ENCODE assay signal across 7 mouse cellular contexts in the genomic region with DNA sequence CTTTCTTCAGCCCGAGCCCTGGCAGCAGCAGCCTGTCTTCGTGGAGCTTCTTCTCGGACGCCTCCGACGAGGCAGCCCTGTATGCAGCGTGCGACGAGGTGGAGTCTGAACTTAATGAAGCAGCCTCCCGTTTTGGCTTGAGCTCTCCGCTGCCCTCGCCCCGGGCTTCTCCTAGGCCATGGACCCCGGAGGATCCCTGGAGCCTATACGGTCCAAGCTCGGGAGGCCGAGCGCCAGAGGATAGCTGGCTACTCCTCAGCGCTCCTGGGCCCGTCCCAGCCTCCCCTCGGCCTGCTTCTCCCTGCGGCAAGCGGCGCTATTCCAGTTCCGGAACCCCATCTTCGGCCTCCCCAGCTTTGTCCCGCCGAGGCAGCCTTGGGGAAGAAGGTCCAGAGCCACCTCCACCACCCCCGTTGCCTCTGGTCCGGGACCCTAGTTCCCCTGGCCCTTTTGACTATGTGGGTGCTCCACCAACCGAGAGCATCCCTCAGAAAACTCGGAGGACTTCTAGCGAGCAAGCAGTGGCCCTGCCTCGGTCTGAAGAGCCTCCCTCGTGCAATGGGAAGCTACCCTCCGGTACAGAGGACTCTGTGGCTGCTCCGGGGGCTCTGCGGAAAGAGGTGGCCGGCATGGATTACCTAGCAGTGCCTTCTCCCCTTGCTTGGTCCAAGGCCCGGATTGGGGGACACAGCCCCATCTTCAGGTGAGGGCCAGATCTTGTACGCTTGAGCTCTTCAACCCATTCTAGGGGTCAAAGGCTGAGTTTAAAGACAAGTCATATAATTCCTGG. TPM values are rescaled to one million over a fixed set of nuclear protein-coding genes. Genes with fewer than 3 reads are reported as not detected.
DNase-seq lines count a peak whose midpoint lies in the region; ATAC-seq and TF ChIP-seq lines count a peak whose summit lies in the region.

No protein-coding gene starts in this region.

- TF ChIP-seq CTCF in lung, postnatal 0 days (IDR thresholded peaks at IDR 0.05), result no peak
- TF ChIP-seq CTCF in thymus, adult 2 months (IDR thresholded peaks at IDR 0.05; ENCODE audit: borderline replicate concordance, control insufficient read depth, extremely low read depth, insufficient read depth, low read length, poor library complexity), result no peak

- WGBS in lung, postnatal 0 days, result 30% methylated on average over 41 of the region's 41 CpGs
- WGBS in forebrain, embryonic 11.5 days, result 7% methylated on average over 41 of the region's 41 CpGs
- WGBS in hindbrain, embryonic 10.5 days, result 7% methylated on average over 41 of the region's 41 CpGs
- 7% methylated on average over 41 of the region's 41 CpGs for WGBS in midbrain, embryonic 10.5 days
- 61% methylated on average over 41 of the region's 41 CpGs for WGBS in thymus, adult 2 months

- H3K9ac ChIP-seq in lung, postnatal 0 days (replicated peaks; ENCODE audit: low read depth), result no peak overlapping the region
- H3K9ac ChIP-seq in forebrain, embryonic 11.5 days (ENCODE audit: low read length), result peak overlapping the region; percentile 44

- no peak overlapping the region; the same call in 1 of the 2 replicates for H3K27ac ChIP-seq in lung, postnatal 0 days (ENCODE audit: low read length)
- no peak overlapping the region for H3K27ac ChIP-seq in forebrain, embryonic 11.5 days (ENCODE audit: low read depth, low read length)
- H3K27ac ChIP-seq in hindbrain, embryonic 10.5 days, result peak overlapping the region; percentile 96
- H3K27ac ChIP-seq in midbrain, embryonic 10.5 days (replicated peaks), result peak overlapping the region; percentile 95
- H3K27ac ChIP-seq in thymus, adult 2 months (ENCODE audit: control insufficient read depth, insufficient read depth, low read length), result no peak overlapping the region

- ATAC-seq in lung, postnatal 0 days, result no peak
- no peak for ATAC-seq in forebrain, embryonic 11.5 days (replicated peaks; ENCODE audit: low FRiP score)

- H3K4me2 ChIP-seq in lung, postnatal 0 days (replicated peaks; ENCODE audit: low read depth, low read length), result peak overlapping the region; percentile 91
- H3K4me2 ChIP-seq in forebrain, embryonic 11.5 days (ENCODE audit: low read depth, low read length, severe bottlenecking), result peak overlapping the region; percentile 61

- H3K36me3 ChIP-seq in lung, postnatal 0 days (ENCODE audit: insufficient read depth, low read length), result no peaks in the 10 kb centered on the region
- H3K36me3 ChIP-seq in forebrain, embryonic 11.5 days (ENCODE audit: control insufficient read depth, insufficient read depth, low read length), result no peaks in the 10 kb centered on the region
- H3K36me3 ChIP-seq in hindbrain, embryonic 10.5 days, result peaks cover 21% of the 10 kb centered on the region
- peaks cover 13% of the 10 kb centered on the region; the same call in 1 of the 2 replicates for H3K36me3 ChIP-seq in midbrain, embryonic 10.5 days
- no peaks in the 10 kb centered on the region for H3K36me3 ChIP-seq in thymus, adult 2 months (ENCODE audit: control insufficient read depth, insufficient read depth, low read length)

- H3K9me3 ChIP-seq in lung, postnatal 0 days (ENCODE audit: low read length), result no peaks in the 10 kb centered on the region
- H3K9me3 ChIP-seq in forebrain, embryonic 11.5 days (ENCODE audit: control insufficient read depth, low read length), result no peaks in the 10 kb centered on the region
- H3K9me3 ChIP-seq in hindbrain, embryonic 10.5 days, result no peaks in the 10 kb centered on the region
- H3K9me3 ChIP-seq in midbrain, embryonic 10.5 days (replicated peaks), result no peaks in the 10 kb centered on the region

- no peaks in the 10 kb centered on the region for H3K27me3 ChIP-seq in lung, postnatal 0 days (replicated peaks; ENCODE audit: insufficient read depth, low read length)
- H3K27me3 ChIP-seq in forebrain, embryonic 11.5 days (ENCODE audit: control insufficient read depth, insufficient read depth, low read length), result 0 out of 2 replicates have a peak, but pooled peaks cover 6% of the 10 kb centered on the region
- peaks cover 38% of the 10 kb centered on the region for H3K27me3 ChIP-seq in hindbrain, embryonic 10.5 days (ENCODE audit: insufficient read depth, poor library complexity, severe bottlenecking)
- peaks cover 48% of the 10 kb centered on the region for H3K27me3 ChIP-seq in midbrain, embryonic 10.5 days (ENCODE audit: low read depth, poor library complexity, severe bottlenecking)
- peaks cover 27% of the 10 kb centered on the region for H3K27me3 ChIP-seq in thymus, adult 2 months (ENCODE audit: control insufficient read depth, insufficient read depth, low read length)

- no peak for DNase-seq in lung, postnatal 0 days (ENCODE audit: low spot score)
- no peak for DNase-seq in lung, postnatal 25 days (ENCODE audit: low spot score)
- DNase-seq in forebrain, embryonic 11.5 days (ENCODE audit: low spot score), result peak; percentile 70
- peak; percentile 57 for DNase-seq in hindbrain, embryonic 10.5 days (ENCODE audit: low spot score)
- peak; percentile 66 for DNase-seq in midbrain, embryonic 10.5 days (ENCODE audit: low spot score)
- no peak for DNase-seq in left cerebral cortex, adult 11 months (ENCODE audit: low spot score)
- no peak for DNase-seq in thymus, adult 2 months

- TF ChIP-seq EP300 in lung, postnatal 0 days (IDR thresholded peaks at IDR 0.05), result no peak

- H3K4me1 ChIP-seq in lung, postnatal 0 days (ENCODE audit: insufficient read depth, low read depth, low read length), result peaks cover 3% of the 10 kb centered on the region; the same call in 1 of the 2 replicates
- peaks cover 15% of the 10 kb centered on the region; the same call in 1 of the 2 replicates for H3K4me1 ChIP-seq in forebrain, embryonic 11.5 days (replicated peaks; ENCODE audit: control insufficient read depth, insufficient read depth, low read length)
- peaks cover 69% of the 10 kb centered on the region for H3K4me1 ChIP-seq in hindbrain, embryonic 10.5 days (replicated peaks)
- peaks cover 63% of the 10 kb centered on the region for H3K4me1 ChIP-seq in midbrain, embryonic 10.5 days
- no peaks in the 10 kb centered on the region for H3K4me1 ChIP-seq in thymus, adult 2 months (replicated peaks; ENCODE audit: control insufficient read depth, insufficient read depth, low read length)

- no peak for TF ChIP-seq POLR2A in thymus, adult 2 months (IDR thresholded peaks at IDR 0.05; ENCODE audit: control insufficient read depth, extremely low read depth, insufficient read depth, low read length, poor library complexity)

- peak overlapping the region; percentile 57; the same call in 1 of the 2 replicates for H3K4me3 ChIP-seq in lung, postnatal 0 days (ENCODE audit: low read depth, low read length)
- peak overlapping the region; percentile 42 for H3K4me3 ChIP-seq in forebrain, embryonic 11.5 days (ENCODE audit: low read depth, low read length)
- peak overlapping the region; percentile 70 for H3K4me3 ChIP-seq in hindbrain, embryonic 10.5 days
- H3K4me3 ChIP-seq in midbrain, embryonic 10.5 days, result peak overlapping the region; percentile 75
- H3K4me3 ChIP-seq in thymus, adult 2 months (ENCODE audit: control insufficient read depth, insufficient read depth, low read length), result no peak overlapping the region

RNA-seq across cellular contexts. Expression of a gene that starts 3.8 kb away (rescaled TPM):
- polyA plus RNA-seq in lung, postnatal 0 days (2015; fragmentation: Nextera tagmentation; extraction: Ambion mirVana), result 17.1 and 18.1 TPM in 2 replicates
- polyA plus RNA-seq in forebrain, embryonic 11.5 days (2014; fragmentation: Nextera tagmentation; extraction: Ambion mirVana), result 30.8 and 32.7 TPM in 2 replicates
- 34.0 and 34.6 TPM in 2 replicates for polyA plus RNA-seq in hindbrain, embryonic 10.5 days (2016; fragmentation: Nextera tagmentation; extraction: Ambion mirVana)
- polyA plus RNA-seq in midbrain, embryonic 10.5 days (2016; fragmentation: Nextera tagmentation; extraction: Ambion mirVana), result 22.0 and 24.6 TPM in 2 replicates
- polyA plus RNA-seq in thymus, adult 2 months (2012; rRNA removed), result 2.3 and 2.7 TPM in 2 replicates

RNA-seq across cellular contexts. Expression of a gene that starts 27.1 kb away (rescaled TPM):
- 4.2 and 4.7 TPM in 2 replicates for polyA plus RNA-seq in lung, postnatal 0 days (2015; fragmentation: Nextera tagmentation; extraction: Ambion mirVana)
- 20.2 and 20.3 TPM in 2 replicates for polyA plus RNA-seq in forebrain, embryonic 11.5 days (2014; fragmentation: Nextera tagmentation; extraction: Ambion mirVana)
- 24.1 and 24.4 TPM in 2 replicates for polyA plus RNA-seq in hindbrain, embryonic 10.5 days (2016; fragmentation: Nextera tagmentation; extraction: Ambion mirVana)
- 22.3 and 25.1 TPM in 2 replicates for polyA plus RNA-seq in midbrain, embryonic 10.5 days (2016; fragmentation: Nextera tagmentation; extraction: Ambion mirVana)
- 2.0 and 2.1 TPM in 2 replicates for polyA plus RNA-seq in thymus, adult 2 months (2012; rRNA removed)

RNA-seq across cellular contexts. Expression of a gene that starts 38.1 kb away (rescaled TPM):
- polyA plus RNA-seq in lung, postnatal 0 days (2015; fragmentation: Nextera tagmentation; extraction: Ambion mirVana), result 16.2 and 24.2 TPM in 2 replicates
- polyA plus RNA-seq in forebrain, embryonic 11.5 days (2014; fragmentation: Nextera tagmentation; extraction: Ambion mirVana), result 6.6 and 9.7 TPM in 2 replicates
- 11.9 and 14.4 TPM in 2 replicates for polyA plus RNA-seq in hindbrain, embryonic 10.5 days (2016; fragmentation: Nextera tagmentation; extraction: Ambion mirVana)
- 6.9 and 7.1 TPM in 2 replicates for polyA plus RNA-seq in midbrain, embryonic 10.5 days (2016; fragmentation: Nextera tagmentation; extraction: Ambion mirVana)
- 66.8 and 84.4 TPM in 2 replicates for polyA plus RNA-seq in thymus, adult 2 months (2012; rRNA removed)

RNA-seq across cellular contexts. Expression of a gene that starts 42.9 kb away (rescaled TPM):
- 29.3 and 33.3 TPM in 2 replicates for polyA plus RNA-seq in lung, postnatal 0 days (2015; fragmentation: Nextera tagmentation; extraction: Ambion mirVana)
- 6.1 and 7.2 TPM in 2 replicates for polyA plus RNA-seq in forebrain, embryonic 11.5 days (2014; fragmentation: Nextera tagmentation; extraction: Ambion mirVana)
- polyA plus RNA-seq in hindbrain, embryonic 10.5 days (2016; fragmentation: Nextera tagmentation; extraction: Ambion mirVana), result 7.9 and 10.3 TPM in 2 replicates
- 5.4 and 6.5 TPM in 2 replicates for polyA plus RNA-seq in midbrain, embryonic 10.5 days (2016; fragmentation: Nextera tagmentation; extraction: Ambion mirVana)
- polyA plus RNA-seq in thymus, adult 2 months (2012; rRNA removed), result 7.4 and 11.2 TPM in 2 replicates

RNA-seq across cellular contexts. Expression of a gene that starts 57.4 kb away (rescaled TPM):
- 0.26 and 0.44 TPM in 2 replicates for polyA plus RNA-seq in lung, postnatal 0 days (2015; fragmentation: Nextera tagmentation; extraction: Ambion mirVana)
- 0.37 TPM in 1 of 2 replicates, not detected in the other for polyA plus RNA-seq in forebrain, embryonic 11.5 days (2014; fragmentation: Nextera tagmentation; extraction: Ambion mirVana)
- polyA plus RNA-seq in hindbrain, embryonic 10.5 days (2016; fragmentation: Nextera tagmentation; extraction: Ambion mirVana), result 0.12 and 0.33 TPM in 2 replicates
- 0.14 and 0.16 TPM in 2 replicates for polyA plus RNA-seq in midbrain, embryonic 10.5 days (2016; fragmentation: Nextera tagmentation; extraction: Ambion mirVana)
- polyA plus RNA-seq in thymus, adult 2 months (2012; rRNA removed), result 0.04 and 0.09 TPM in 2 replicates

Comparison
In these comparisons a context has a peak if more than half of its experiments do, and no peak if none do; other contexts are left out.
1. DNase-seq: peak in forebrain, embryonic 11.5 days (single experiment), hindbrain, embryonic 10.5 days (single experiment) and midbrain, embryonic 10.5 days (single experiment); none in lung, postnatal 0 days (single experiment), lung, postnatal 25 days (single experiment), left cerebral cortex, adult 11 months (single experiment) and thymus, adult 2 months (single experiment).
2. H3K27ac ChIP-seq: peak in hindbrain, embryonic 10.5 days (single experiment) and midbrain, embryonic 10.5 days (single experiment); none in lung, postnatal 0 days (single experiment), forebrain, embryonic 11.5 days (single experiment) and thymus, adult 2 months (single experiment).